Mouse (Mus musculus): Measurements from ENCODE around the gene Gm43518. TPM values are rescaled to one million over a fixed set of nuclear protein-coding genes. Genes with fewer than 3 reads are reported as not detected.

The Gm43518 gene
- polyA plus RNA-seq (2015; fragmentation: Nextera tagmentation; extraction: Ambion mirVana): 1.8 and 3.7 TPM in 2 replicates

- no peak within 1 kb of the TSS for H3K4me2 ChIP-seq (replicated peaks)
- no peak within 1 kb of the TSS for H3K4me3 ChIP-seq
- H3K36me3 ChIP-seq: peaks cover 62% of the 10 kb centered on the region
- H3K9me3 ChIP-seq: no peaks in the 10 kb centered on the region
- no peak within 1 kb of the TSS for H3K9ac ChIP-seq (replicated peaks)
- no peak within 1 kb of the TSS for H3K27ac ChIP-seq (replicated peaks)
- 93% methylated on average over 9 of the region's 9 CpGs for WGBS
- no peaks in the 10 kb centered on the region for H3K27me3 ChIP-seq
- H3K4me1 ChIP-seq: peaks cover 7% of the 10 kb centered on the region
- no peak for ATAC-seq (replicated peaks)
These were observed at the start of gene Gm43518 for GRCm38 (mm10) chr5:123927118-123927517. Gene Gm43518, plus strand, starts transcription at chr5:123927418.

GRCm38 (mm10) chr5:123878056-123878455 is 49.2 kb upstream of the Gm43518 start:
- Histone ChIP-seq H3K9me3 (no peaks in the 10 kb centered on the region), H3K9ac (replicated peaks) (no peak overlapping the region), H3K4me3 (no peak overlapping the region), H3K27me3 (no peaks in the 10 kb centered on the region), H3K4me1 (no peaks in the 10 kb centered on the region), H3K4me2 (replicated peaks) (no peak overlapping the region), H3K27ac (replicated peaks) (no peak overlapping the region), H3K36me3 (no peaks in the 10 kb centered on the region)
- WGBS: 55% methylated on average over 14 of the region's 14 CpGs
- ATAC-seq (replicated peaks): no peak

GRCm38 (mm10) chr5:123879928-123880327 is 47.3 kb upstream of the Gm43518 start, which contains the start of gene Hcar1:
Gene Hcar1, minus strand, starts transcription at chr5:123880020.
- no peak for ATAC-seq (replicated peaks)
- WGBS: 70% methylated on average over 12 of the region's 12 CpGs
- no peak within 1 kb of the TSS for H3K4me2 ChIP-seq (replicated peaks)

GRCm38 (mm10) chr5:123880778-123881177 is 46.4 kb upstream of the Gm43518 start:
- 77% methylated on average over 14 of the region's 14 CpGs for WGBS
- Histone ChIP-seq H3K27ac (replicated peaks) (no peak overlapping the region), H3K36me3 (no peaks in the 10 kb centered on the region), H3K9me3 (no peaks in the 10 kb centered on the region), H3K4me3 (no peak overlapping the region), H3K27me3 (no peaks in the 10 kb centered on the region), H3K4me1 (no peaks in the 10 kb centered on the region), H3K4me2 (replicated peaks) (no peak overlapping the region), H3K9ac (replicated peaks) (no peak overlapping the region)
- no peak for ATAC-seq (replicated peaks)

More at GRCm38 (mm10) chr5:123879928-123880327, 47.3 kb upstream of the Gm43518 start, which contains the start of gene Hcar1:
- Histone ChIP-seq H3K4me1 (no peaks in the 10 kb centered on the region), H3K36me3 (no peaks in the 10 kb centered on the region), H3K9ac (replicated peaks) (no peak within 1 kb of the TSS), H3K27ac (replicated peaks) (no peak within 1 kb of the TSS), H3K27me3 (no peaks in the 10 kb centered on the region), H3K4me3 (no peak within 1 kb of the TSS), H3K9me3 (no peaks in the 10 kb centered on the region)

- H3K4me1 ChIP-seq: no peaks in the 10 kb centered on the region
- no peaks in the 10 kb centered on the region for H3K36me3 ChIP-seq
- no peaks in the 10 kb centered on the region for H3K9me3 ChIP-seq
- H3K9ac ChIP-seq (replicated peaks): no peak overlapping the region
- H3K27ac ChIP-seq (replicated peaks): no peak overlapping the region
- no peak overlapping the region for H3K4me3 ChIP-seq
- WGBS: 86% methylated on average over 7 of the region's 7 CpGs
- no peak overlapping the region for H3K4me2 ChIP-seq (replicated peaks)
- no peaks in the 10 kb centered on the region for H3K27me3 ChIP-seq
- ATAC-seq (replicated peaks): no peak
These were observed 43.3 kb upstream of the Gm43518 start for GRCm38 (mm10) chr5:123883891-123884290.

- Histone ChIP-seq H3K27me3 (no peaks in the 10 kb centered on the region), H3K4me1 (no peaks in the 10 kb centered on the region), H3K9me3 (no peaks in the 10 kb centered on the region), H3K27ac (replicated peaks) (no peak overlapping the region), H3K36me3 (no peaks in the 10 kb centered on the region), H3K4me3 (no peak overlapping the region), H3K9ac (replicated peaks) (no peak overlapping the region), H3K4me2 (replicated peaks) (no peak overlapping the region)
- no peak for ATAC-seq (replicated peaks)
- 73% methylated on average over 10 of the region's 10 CpGs for WGBS
These were observed 42.9 kb upstream of the Gm43518 start for GRCm38 (mm10) chr5:123884332-123884731.

- H3K27ac ChIP-seq (replicated peaks): no peak overlapping the region
- 86% methylated on average over 3 of the region's 3 CpGs for WGBS
- H3K27me3 ChIP-seq: no peaks in the 10 kb centered on the region
- no peaks in the 10 kb centered on the region for H3K4me1 ChIP-seq
- no peak overlapping the region for H3K9ac ChIP-seq (replicated peaks)
- H3K4me2 ChIP-seq (replicated peaks): no peak overlapping the region
- no peaks in the 10 kb centered on the region for H3K9me3 ChIP-seq
- no peak for ATAC-seq (replicated peaks)
- no peaks in the 10 kb centered on the region for H3K36me3 ChIP-seq
- H3K4me3 ChIP-seq: no peak overlapping the region
These were observed 40.9 kb upstream of the Gm43518 start for GRCm38 (mm10) chr5:123886365-123886764.

- ATAC-seq (replicated peaks): no peak
- Histone ChIP-seq H3K4me1 (no peaks in the 10 kb centered on the region), H3K9me3 (no peaks in the 10 kb centered on the region), H3K9ac (replicated peaks) (no peak overlapping the region), H3K4me3 (no peak overlapping the region), H3K4me2 (replicated peaks) (no peak overlapping the region), H3K36me3 (no peaks in the 10 kb centered on the region), H3K27ac (replicated peaks) (no peak overlapping the region), H3K27me3 (no peaks in the 10 kb centered on the region)
- WGBS: 78% methylated on average over 2 of the region's 2 CpGs
These were observed 36.9 kb upstream of the Gm43518 start for GRCm38 (mm10) chr5:123890312-123890711.

GRCm38 (mm10) chr5:123890987-123891386 is 36.2 kb upstream of the Gm43518 start:
- Histone ChIP-seq H3K9me3 (no peaks in the 10 kb centered on the region), H3K4me1 (no peaks in the 10 kb centered on the region), H3K36me3 (no peaks in the 10 kb centered on the region), H3K4me3 (no peak overlapping the region), H3K4me2 (replicated peaks) (no peak overlapping the region), H3K9ac (replicated peaks) (no peak overlapping the region), H3K27me3 (no peaks in the 10 kb centered on the region), H3K27ac (replicated peaks) (no peak overlapping the region)
- 78% methylated on average over 5 of the region's 5 CpGs for WGBS
- ATAC-seq (replicated peaks): no peak

GRCm38 (mm10) chr5:123891669-123892068 is 35.5 kb upstream of the Gm43518 start:
- no peaks in the 10 kb centered on the region for H3K36me3 ChIP-seq
- no peak overlapping the region for H3K4me3 ChIP-seq
- H3K9ac ChIP-seq (replicated peaks): no peak overlapping the region
- no peak overlapping the region; the same call in 1 of the 2 replicates for H3K4me2 ChIP-seq (replicated peaks)
- H3K27ac ChIP-seq (replicated peaks): no peak overlapping the region
- H3K27me3 ChIP-seq: no peaks in the 10 kb centered on the region
- WGBS: 54% methylated on average over 6 of the region's 6 CpGs
- no peaks in the 10 kb centered on the region for H3K9me3 ChIP-seq
- H3K4me1 ChIP-seq: no peaks in the 10 kb centered on the region
- ATAC-seq (replicated peaks): no peak

GRCm38 (mm10) chr5:123893520-123893919 is 33.7 kb upstream of the Gm43518 start:
- H3K36me3 ChIP-seq: no peaks in the 10 kb centered on the region
- H3K9me3 ChIP-seq: no peaks in the 10 kb centered on the region
- no peak overlapping the region for H3K4me2 ChIP-seq (replicated peaks)
- H3K27me3 ChIP-seq: no peaks in the 10 kb centered on the region
- H3K27ac ChIP-seq (replicated peaks): no peak overlapping the region
- H3K9ac ChIP-seq (replicated peaks): no peak overlapping the region
- 89% methylated on average over 5 of the region's 5 CpGs for WGBS
- no peaks in the 10 kb centered on the region for H3K4me1 ChIP-seq
- ATAC-seq (replicated peaks): no peak
- H3K4me3 ChIP-seq: no peak overlapping the region

GRCm38 (mm10) chr5:123896395-123896794 is 30.8 kb upstream of the Gm43518 start:
- Histone ChIP-seq H3K4me2 (replicated peaks) (no peak overlapping the region), H3K27ac (replicated peaks) (no peak overlapping the region), H3K9me3 (no peaks in the 10 kb centered on the region), H3K27me3 (no peaks in the 10 kb centered on the region), H3K4me3 (no peak overlapping the region), H3K9ac (replicated peaks) (no peak overlapping the region), H3K4me1 (no peaks in the 10 kb centered on the region), H3K36me3 (no peaks in the 10 kb centered on the region)
- ATAC-seq (replicated peaks): no peak
- WGBS: 85% methylated on average over 11 of the region's 11 CpGs

- Histone ChIP-seq H3K9ac (replicated peaks) (no peak overlapping the region), H3K36me3 (no peaks in the 10 kb centered on the region), H3K9me3 (no peaks in the 10 kb centered on the region), H3K4me2 (replicated peaks) (no peak overlapping the region), H3K27me3 (no peaks in the 10 kb centered on the region), H3K27ac (replicated peaks) (no peak overlapping the region), H3K4me3 (no peak overlapping the region), H3K4me1 (no peaks in the 10 kb centered on the region)
- ATAC-seq (replicated peaks): no peak
- 81% methylated on average over 13 of the region's 13 CpGs for WGBS
These were observed 29.9 kb upstream of the Gm43518 start for GRCm38 (mm10) chr5:123897352-123897751.

Data from forebrain, embryonic 15.5 days (tissue).